Mouse (Mus musculus) lung, postnatal 0 days (tissue): ENCODE measurements around the gene Rhobtb1.

Experiments
- CTCF ChIP-seq: IDR thresholded peaks from 2 replicates; pipeline ENCODE4 v1.5.1; 2016; ENCODE audit warnings: antibody characterized with exemption, mild to moderate bottlenecking
- EP300 ChIP-seq: IDR thresholded peaks from 2 replicates; pipeline ENCODE4 v1.6.1; 2016; ENCODE audit warnings: antibody characterized with exemption, mild to moderate bottlenecking, control low read depth

DNA sequence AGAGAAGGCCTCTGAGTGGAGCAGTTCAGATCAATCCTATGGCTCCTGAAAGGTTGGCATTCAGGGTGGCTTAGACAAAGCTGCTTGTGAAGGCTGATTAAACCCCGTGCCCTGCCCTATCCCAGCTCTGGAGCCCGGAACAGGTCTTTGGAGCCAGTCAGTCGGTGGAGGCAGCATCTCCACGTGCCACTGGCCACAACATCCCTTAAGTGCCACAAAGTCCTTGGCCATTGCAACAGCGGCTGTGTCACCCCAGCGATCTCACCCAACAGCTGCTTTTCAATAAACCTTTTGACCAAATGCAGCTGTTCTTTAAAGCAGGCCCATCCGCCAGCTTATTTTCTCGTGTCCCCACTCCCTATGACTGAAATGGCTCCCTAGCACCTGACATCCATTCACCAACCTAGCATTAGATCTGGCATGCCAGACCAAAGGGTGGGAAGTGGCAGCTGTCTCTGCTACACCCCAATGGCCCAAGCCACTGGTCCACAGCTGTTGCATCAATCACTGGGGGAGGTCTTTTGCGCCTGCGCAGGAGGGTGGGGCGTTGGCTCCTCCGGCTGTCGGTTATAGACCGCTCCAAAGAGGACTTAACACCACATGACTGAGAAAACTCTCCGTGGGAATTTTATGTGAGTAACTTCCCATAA is 56.9 kb downstream of the Rhobtb1 start:
- TF ChIP-seq EP300 = no peak
- TF ChIP-seq CTCF = no peak
